Mouse (Mus musculus): ENCODE data around the gene Ssr4.

GRCm38 (mm10) chrX:73786364-73787224, at the start of gene Ssr4, which contains the start of gene Idh3g:
- peak; percentile 23 for TF ChIP-seq CTCF (IDR thresholded peaks at IDR 0.05; ENCODE audit: low read depth, low read length)
- peak; percentile 72 for TF ChIP-seq POLR2A (IDR thresholded peaks at IDR 0.05; ENCODE audit: extremely low read depth, insufficient read depth, low read length)
